Mouse (Mus musculus): ENCODE data around the gene Adgrg5. TPM values are rescaled to one million over a fixed set of nuclear protein-coding genes. Genes with fewer than 3 reads are reported as not detected.

Adgrg5 gene
- polyA plus RNA-seq, 1 experiment from 2014 or later = 0.39 TPM

- H3K27ac ChIP-seq (ENCODE audit: low read length) = peak overlapping the region; percentile 69; the same call in 1 of the 2 replicates
- ATAC-seq (ENCODE audit: low read depth) = no peak
- WGBS (ENCODE audit: insufficient replicate concordance) = 44% methylated on average over 11 of the region's 11 CpGs
- no peak overlapping the region for H3K9ac ChIP-seq (ENCODE audit: low read depth, low read length)
- peaks cover 3% of the 10 kb centered on the region; the same call in 1 of the 2 replicates for H3K36me3 ChIP-seq (ENCODE audit: control insufficient read depth, insufficient read depth)
- no peaks in the 10 kb centered on the region for H3K9me3 ChIP-seq (replicated peaks; ENCODE audit: control insufficient read depth, low read length)
- H3K4me1 ChIP-seq (ENCODE audit: control insufficient read depth, low read depth, low read length) = peaks cover 83% of the 10 kb centered on the region
- no peaks in the 10 kb centered on the region for H3K27me3 ChIP-seq (ENCODE audit: control insufficient read depth, insufficient read depth, low read depth, low read length)
- H3K4me3 ChIP-seq (ENCODE audit: low read depth, low read length) = no peak overlapping the region
- H3K4me2 ChIP-seq (ENCODE audit: low read depth, low read length) = no peak overlapping the region; the same call in 1 of the 2 replicates
Measured at GRCm38 (mm10) chr8:94990598-94991453, 67.3 kb downstream of the Adgrg5 start.

- Histone ChIP-seq H3K27me3 (ENCODE audit: control insufficient read depth, insufficient read depth, low read depth, low read length) (no peaks in the 10 kb centered on the region), H3K27ac (ENCODE audit: low read length) (peak overlapping the region; percentile 69), H3K9me3 (replicated peaks; ENCODE audit: control insufficient read depth, low read length) (no peaks in the 10 kb centered on the region), H3K4me3 (ENCODE audit: low read depth, low read length) (no peak overlapping the region), H3K9ac (ENCODE audit: low read depth, low read length) (no peak overlapping the region), H3K36me3 (ENCODE audit: control insufficient read depth, insufficient read depth) (peaks cover 3% of the 10 kb centered on the region; the same call in 1 of the 2 replicates), H3K4me2 (ENCODE audit: low read depth, low read length) (no peak overlapping the region; the same call in 1 of the 2 replicates), H3K4me1 (ENCODE audit: control insufficient read depth, low read depth, low read length) (peaks cover 79% of the 10 kb centered on the region)
- peak; percentile 57 for ATAC-seq (ENCODE audit: low read depth)
- WGBS (ENCODE audit: insufficient replicate concordance) = 45% methylated on average over 9 of the region's 9 CpGs
Measured at GRCm38 (mm10) chr8:94991454-94991994, 68.0 kb downstream of the Adgrg5 start.

- no peak overlapping the region for H3K4me2 ChIP-seq (ENCODE audit: low read depth, low read length)
- H3K4me1 ChIP-seq (ENCODE audit: control insufficient read depth, low read depth, low read length) = peaks cover 75% of the 10 kb centered on the region
- H3K9ac ChIP-seq (ENCODE audit: low read depth, low read length) = no peak overlapping the region; the same call in 1 of the 2 replicates
- no peaks in the 10 kb centered on the region for H3K9me3 ChIP-seq (replicated peaks; ENCODE audit: control insufficient read depth, low read length)
- H3K27me3 ChIP-seq (ENCODE audit: control insufficient read depth, insufficient read depth, low read depth, low read length) = no peaks in the 10 kb centered on the region
- no peak overlapping the region for H3K4me3 ChIP-seq (ENCODE audit: low read depth, low read length)
- H3K36me3 ChIP-seq (ENCODE audit: control insufficient read depth, insufficient read depth) = peaks cover 3% of the 10 kb centered on the region; the same call in 1 of the 2 replicates
- WGBS (ENCODE audit: insufficient replicate concordance) = 55% methylated on average over 4 of the region's 4 CpGs
- no peak for ATAC-seq (ENCODE audit: low read depth)
- peak overlapping the region; percentile 69 for H3K27ac ChIP-seq (ENCODE audit: low read length)
Measured at GRCm38 (mm10) chr8:94992010-94992409, 68.5 kb downstream of the Adgrg5 start.

GRCm38 (mm10) chr8:94992534-94992933 is 69.0 kb downstream of the Adgrg5 start:
- H3K9ac ChIP-seq (ENCODE audit: low read depth, low read length) = peak overlapping the region; percentile 9; the same call in 1 of the 2 replicates
- no peaks in the 10 kb centered on the region for H3K27me3 ChIP-seq (ENCODE audit: control insufficient read depth, insufficient read depth, low read depth, low read length)
- peak overlapping the region; percentile 69; the same call in 1 of the 2 replicates for H3K27ac ChIP-seq (ENCODE audit: low read length)
- peaks cover 3% of the 10 kb centered on the region; the same call in 1 of the 2 replicates for H3K36me3 ChIP-seq (ENCODE audit: control insufficient read depth, insufficient read depth)
- no peak overlapping the region for H3K4me2 ChIP-seq (ENCODE audit: low read depth, low read length)
- 65% methylated on average over 5 of the region's 5 CpGs for WGBS (ENCODE audit: insufficient replicate concordance)
- peaks cover 75% of the 10 kb centered on the region for H3K4me1 ChIP-seq (ENCODE audit: control insufficient read depth, low read depth, low read length)
- ATAC-seq (ENCODE audit: low read depth) = no peak
- H3K4me3 ChIP-seq (ENCODE audit: low read depth, low read length) = no peak overlapping the region
- H3K9me3 ChIP-seq (replicated peaks; ENCODE audit: control insufficient read depth, low read length) = no peaks in the 10 kb centered on the region

Other genes with a start within 250 kb of the Adgrg5 start
- gene Pllp, start 227.4 kb upstream of the Adgrg5 start, polyA plus RNA-seq (2015; fragmentation: Nextera tagmentation; extraction: Ambion mirVana) = 0.42 and 0.96 TPM in 2 replicates
- gene Ccl22, start 178.1 kb upstream of the Adgrg5 start, polyA plus RNA-seq (2015; fragmentation: Nextera tagmentation; extraction: Ambion mirVana) = 0.27 and 0.37 TPM in 2 replicates
- gene Cx3cl1, start 151.7 kb upstream of the Adgrg5 start, polyA plus RNA-seq (2015; fragmentation: Nextera tagmentation; extraction: Ambion mirVana) = 0.47 and 0.71 TPM in 2 replicates
- gene Ccl17, start 113.2 kb upstream of the Adgrg5 start, polyA plus RNA-seq (2015; fragmentation: Nextera tagmentation; extraction: Ambion mirVana) = not detected in 2 replicates
- gene Coq9, start 85.4 kb upstream of the Adgrg5 start, polyA plus RNA-seq (2015; fragmentation: Nextera tagmentation; extraction: Ambion mirVana) = 55.3 and 61.8 TPM in 2 replicates
- gene Ciapin1, start 85.3 kb upstream of the Adgrg5 start, polyA plus RNA-seq (2015; fragmentation: Nextera tagmentation; extraction: Ambion mirVana) = 37.5 TPM in 2 replicates
- gene Polr2c, start 66.2 kb upstream of the Adgrg5 start, polyA plus RNA-seq (2015; fragmentation: Nextera tagmentation; extraction: Ambion mirVana) = 65.7 and 67.0 TPM in 2 replicates
- 7.8 and 9.4 TPM in 2 replicates for gene Dok4, start 47.4 kb upstream of the Adgrg5 start, polyA plus RNA-seq (2015; fragmentation: Nextera tagmentation; extraction: Ambion mirVana)
- gene Ccdc102a, start 5.6 kb upstream of the Adgrg5 start, polyA plus RNA-seq (2015; fragmentation: Nextera tagmentation; extraction: Ambion mirVana) = 1.4 and 1.6 TPM in 2 replicates
- gene Adgrg1, start 51.1 kb downstream of the Adgrg5 start, polyA plus RNA-seq (2015; fragmentation: Nextera tagmentation; extraction: Ambion mirVana) = 45.0 and 50.6 TPM in 2 replicates
- gene Adgrg3, start 94.0 kb downstream of the Adgrg5 start, polyA plus RNA-seq (2015; fragmentation: Nextera tagmentation; extraction: Ambion mirVana) = 8.3 and 9.1 TPM in 2 replicates
- 0.44 and 0.50 TPM in 2 replicates for gene Drc7, start 131.4 kb downstream of the Adgrg5 start, polyA plus RNA-seq (2015; fragmentation: Nextera tagmentation; extraction: Ambion mirVana)
- gene Katnb1, start 157.5 kb downstream of the Adgrg5 start, polyA plus RNA-seq (2015; fragmentation: Nextera tagmentation; extraction: Ambion mirVana) = 8.2 and 9.6 TPM in 2 replicates